Mouse (Mus musculus): ENCODE results near the gene Gstm2.
"Not testable (repeated sequence)": the region's sequence is repeated elsewhere in the genome, so short reads cannot be mapped to it uniquely, and the experiment has no call there.

The Gstm2 gene

DNA sequence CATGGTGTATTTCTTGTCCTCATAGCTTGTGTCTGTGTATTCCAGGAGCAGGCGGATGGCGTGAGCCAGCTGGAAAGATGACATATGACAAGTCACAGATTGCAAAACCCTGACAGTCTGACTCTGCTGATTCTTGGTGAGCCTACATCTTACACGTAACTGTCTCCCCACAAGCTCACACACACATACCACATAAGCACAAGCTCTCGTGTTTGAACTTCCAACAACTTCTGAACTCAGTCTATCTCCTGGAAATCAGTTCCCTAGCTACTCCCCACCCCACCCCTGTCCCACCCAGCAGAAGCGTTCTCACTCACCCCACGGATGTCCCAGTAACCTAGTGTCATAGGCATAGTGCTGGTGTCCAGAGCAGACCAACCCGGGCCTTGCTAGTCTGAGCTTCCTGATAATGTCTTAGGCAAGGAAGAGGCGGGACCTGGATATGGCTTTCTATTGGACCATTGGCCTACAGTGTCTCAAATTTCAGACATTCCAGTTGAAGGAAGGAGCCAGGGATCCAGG, at the start of gene Gstm2:
Gstm2 (minus strand) TSS at position 413 of the 522 bp plus-strand sequence.
- ChIA-PET CTCF (interaction anchor here (0.6 to 1.8 kb wide), 16 partner anchors 9 to 225 kb away, joined by 3 to 12 read pairs (median 4); partner anchors contain the start of genes Gstm6 (in 2 of the 4), Gstm1 (in 1 of the 4), Gstm3 (in 1 of the 4) and Gstm7 (in 1 of the 4)), POLR2A (interaction anchor here (0.6 to 2.9 kb wide), 53 partner anchors 9 to 298 kb away, joined by 3 to 99 read pairs (median 6); partner anchors contain the start of genes Gstm1 (in 3 of the 4), Gstm3 (in 3 of the 4), Gstm7 (in 3 of the 4) and Gstm6 (in 2 of the 4))

DNA sequence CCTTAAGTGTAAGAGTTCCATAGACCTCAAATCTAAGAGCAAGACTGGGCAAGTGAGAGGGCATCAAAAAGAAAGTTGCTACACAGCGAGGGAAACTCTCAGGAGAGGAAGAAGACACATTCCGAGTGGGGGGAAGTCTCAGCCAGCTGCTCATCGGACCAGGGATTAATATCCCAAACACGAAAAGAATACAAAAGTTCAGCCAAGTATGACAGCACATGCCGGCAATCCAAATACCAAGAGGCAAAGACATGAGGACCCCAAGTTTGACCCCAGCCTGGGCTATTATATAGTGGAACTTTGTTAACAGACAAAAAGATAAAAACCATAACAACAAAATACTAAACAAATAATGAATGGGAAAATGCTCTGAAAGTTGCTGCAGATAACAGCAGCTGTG, 46.9 kb upstream of the Gstm2 start:
- ChIA-PET POLR2A (interaction anchor here in 1 of 4 experiments (1.8 kb wide), 1 partner anchor 52 kb away, joined by 4 read pairs; no protein-coding TSS in a partner anchor), CTCF (interaction anchor here in 2 of 4 experiments (0.6 to 0.8 kb wide), 2 partner anchors 95 to 115 kb away, joined by 5 read pairs; no protein-coding TSS in a partner anchor)

- CTCF ChIA-PET: no interaction called here
- POLR2A ChIA-PET: no interaction called here
These were observed 45.9 kb upstream of the Gstm2 start for GRCm38 (mm10) chr3:108032113-108032512.

DNA sequence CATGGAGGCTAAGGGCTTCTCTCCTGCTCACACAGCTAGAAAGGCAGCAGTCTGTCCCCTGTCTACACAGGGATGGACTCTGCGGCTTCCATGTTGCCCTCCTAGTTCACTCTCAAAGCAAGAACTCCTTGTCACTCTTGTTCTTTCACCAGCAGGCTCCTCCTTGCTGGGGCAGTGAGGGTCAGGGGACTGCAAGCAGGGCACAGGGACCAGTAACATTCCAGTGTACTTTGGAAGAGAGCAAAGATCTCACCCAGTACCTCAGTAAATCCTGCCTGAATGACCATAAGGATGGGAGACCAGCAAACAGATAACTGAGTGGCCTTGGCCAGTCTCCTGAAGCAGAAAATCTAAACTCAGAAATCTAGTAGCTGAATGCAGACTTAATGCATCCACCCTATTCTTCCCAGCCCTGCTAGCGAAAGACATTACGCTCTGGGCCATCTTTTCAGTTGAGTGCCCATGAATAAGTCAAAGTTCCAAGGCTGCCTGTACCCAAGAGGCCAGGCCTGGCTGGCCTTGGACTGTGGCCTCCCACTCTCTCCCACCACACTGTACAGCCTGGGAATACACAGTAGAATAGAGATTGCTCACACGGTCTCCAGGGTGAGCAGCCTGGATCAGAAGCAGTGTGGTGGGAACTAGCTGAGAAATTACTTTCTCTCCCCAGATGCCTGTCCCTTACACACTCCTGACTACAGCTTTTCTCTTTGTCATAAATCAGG, 42.5 kb upstream of the Gstm2 start:
- POLR2A ChIA-PET: interaction anchor here in 3 of 4 experiments (0.6 to 1.4 kb wide), 5 partner anchors 11 to 179 kb away, joined by 3 to 6 read pairs (median 3); partner anchors contain the start of genes Gstm1 (in 1 of the 3) and Gstm4 (in 1 of the 3)
- CTCF ChIA-PET: interaction anchor here in 1 of 4 experiments (1.2 kb wide), 1 partner anchor 16 kb away, joined by 3 read pairs; the partner anchor contains the start of gene Gstm4

DNA sequence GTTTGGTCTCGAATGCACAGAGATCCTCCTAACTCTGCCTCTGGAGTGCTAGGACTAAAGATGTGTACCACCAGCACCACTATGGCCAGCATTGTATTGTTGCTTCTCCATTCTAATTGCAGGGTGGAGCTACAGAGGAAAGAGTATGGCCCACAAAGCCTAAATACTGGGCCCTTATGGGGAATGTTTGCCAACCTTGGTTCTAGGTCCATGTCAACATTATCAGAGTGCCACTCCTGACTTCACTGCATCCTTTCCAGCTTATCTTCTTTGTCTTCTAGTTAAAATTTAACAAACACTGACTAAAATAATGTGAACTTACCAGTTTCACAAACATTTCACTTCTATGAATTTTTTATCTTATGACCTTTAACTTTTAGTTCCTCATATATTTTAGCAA, 40.3 kb upstream of the Gstm2 start:
- POLR2A ChIA-PET: no interaction called here
- CTCF ChIA-PET: no interaction called here

- CTCF ChIA-PET: no interaction called here
- POLR2A ChIA-PET: no interaction called here
These were observed 39.8 kb upstream of the Gstm2 start for GRCm38 (mm10) chr3:108026049-108026448.

GRCm38 (mm10) chr3:108025318-108025717, 39.1 kb upstream of the Gstm2 start:
- POLR2A ChIA-PET: no interaction called here
- CTCF ChIA-PET: interaction anchor here in 1 of 4 experiments (0.7 kb wide), 1 partner anchor 254 kb away, joined by 6 read pairs; no protein-coding TSS in a partner anchor

DNA sequence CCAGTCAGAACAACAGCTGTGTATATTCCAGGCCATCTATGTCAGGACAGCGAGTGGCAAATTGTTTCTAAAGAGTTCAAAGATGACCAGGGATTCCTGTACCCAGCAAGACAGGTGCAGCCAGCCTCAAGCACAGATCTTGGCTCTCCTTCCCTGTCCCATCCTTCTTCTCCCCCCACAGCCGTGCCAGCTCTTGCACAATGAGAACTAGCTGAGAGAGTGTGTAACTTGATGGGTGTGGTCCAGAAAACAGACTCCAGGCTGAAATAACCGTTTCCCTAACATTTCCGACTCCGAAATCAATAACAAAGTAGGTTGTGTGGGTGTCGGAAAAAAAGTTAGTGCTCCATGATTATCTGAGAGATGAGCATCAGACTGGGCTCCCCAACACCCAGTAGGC, 36.4 kb upstream of the Gstm2 start:
- ChIA-PET POLR2A (interaction anchor here in 1 of 4 experiments (1.3 kb wide), 1 partner anchor 74 kb away, joined by 3 read pairs; no protein-coding TSS in a partner anchor), CTCF (interaction anchor here in 1 of 4 experiments (0.8 kb wide), 1 partner anchor 22 kb away, joined by 3 read pairs; the partner anchor contains the start of gene Gstm4)

DNA sequence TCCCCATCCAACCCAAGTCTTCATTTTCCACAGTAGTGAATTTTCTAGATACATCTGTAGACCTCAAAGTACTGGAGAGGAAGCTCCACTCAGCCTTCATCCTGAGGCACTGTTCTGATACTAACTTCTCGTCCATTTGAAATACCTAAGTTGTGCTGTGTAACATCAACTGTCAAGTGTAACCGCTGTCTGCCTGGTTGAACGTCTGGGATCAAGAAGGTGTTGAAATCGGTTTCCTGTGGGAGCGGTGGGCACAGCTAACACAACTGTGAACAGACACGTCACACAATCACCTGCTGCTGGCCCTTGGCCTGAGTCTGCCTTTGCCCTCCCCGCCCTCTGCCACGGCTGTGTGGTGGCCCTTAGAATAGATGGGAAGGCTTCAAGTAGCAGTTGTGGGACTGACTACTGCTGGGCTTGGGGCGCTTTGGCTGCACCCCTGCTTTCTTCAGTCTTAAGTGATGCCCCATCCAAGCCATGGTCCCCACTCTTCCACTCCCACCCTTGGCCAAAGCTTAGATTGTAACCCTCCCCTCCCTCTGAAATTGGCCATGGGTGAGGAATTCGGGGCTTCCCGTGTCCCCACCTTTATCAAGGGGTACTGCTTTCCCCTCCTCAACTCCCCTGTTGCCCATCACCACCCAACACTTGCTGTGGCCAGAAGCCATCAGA, 34.2 kb upstream of the Gstm2 start:
- POLR2A ChIA-PET: interaction anchor here in 1 of 4 experiments (1.0 kb wide), 1 partner anchor 89 kb away, joined by 3 read pairs; the partner anchor contains the start of gene Gstm7

DNA sequence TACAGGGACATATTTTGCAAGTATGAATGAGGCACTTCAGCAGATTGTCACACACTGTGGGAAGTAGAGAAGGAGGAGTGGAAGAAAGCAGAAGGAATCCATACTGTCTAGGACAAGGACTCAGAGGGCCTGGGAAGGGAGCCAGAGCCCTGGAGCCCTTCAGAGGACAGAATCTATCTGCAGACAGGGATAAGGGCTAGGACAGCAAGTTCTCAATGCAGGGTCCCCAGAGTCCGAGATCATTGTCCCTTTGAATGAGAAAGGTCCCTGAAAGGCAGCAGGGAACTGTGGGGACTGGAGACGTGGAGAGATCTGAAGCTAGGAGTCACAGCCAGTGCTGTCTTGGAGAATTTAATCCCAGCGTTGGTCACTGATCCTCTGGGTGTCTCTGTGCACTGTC, 33.0 kb upstream of the Gstm2 start:
- ChIA-PET POLR2A (interaction anchor here in 2 of 4 experiments (0.6 to 2.0 kb wide), 2 partner anchors 54 to 71 kb away, joined by 3 to 7 read pairs; no protein-coding TSS in a partner anchor), CTCF (interaction anchor here in 2 of 4 experiments (0.8 to 2.5 kb wide), 4 partner anchors 12 to 152 kb away, joined by 3 to 21 read pairs (median 4); partner anchors contain the start of gene Gstm6 (in 1 of the 2))

More for the DNA sequence above, 34.2 kb upstream of the Gstm2 start:
- CTCF ChIA-PET: not testable (repeated sequence)

DNA sequence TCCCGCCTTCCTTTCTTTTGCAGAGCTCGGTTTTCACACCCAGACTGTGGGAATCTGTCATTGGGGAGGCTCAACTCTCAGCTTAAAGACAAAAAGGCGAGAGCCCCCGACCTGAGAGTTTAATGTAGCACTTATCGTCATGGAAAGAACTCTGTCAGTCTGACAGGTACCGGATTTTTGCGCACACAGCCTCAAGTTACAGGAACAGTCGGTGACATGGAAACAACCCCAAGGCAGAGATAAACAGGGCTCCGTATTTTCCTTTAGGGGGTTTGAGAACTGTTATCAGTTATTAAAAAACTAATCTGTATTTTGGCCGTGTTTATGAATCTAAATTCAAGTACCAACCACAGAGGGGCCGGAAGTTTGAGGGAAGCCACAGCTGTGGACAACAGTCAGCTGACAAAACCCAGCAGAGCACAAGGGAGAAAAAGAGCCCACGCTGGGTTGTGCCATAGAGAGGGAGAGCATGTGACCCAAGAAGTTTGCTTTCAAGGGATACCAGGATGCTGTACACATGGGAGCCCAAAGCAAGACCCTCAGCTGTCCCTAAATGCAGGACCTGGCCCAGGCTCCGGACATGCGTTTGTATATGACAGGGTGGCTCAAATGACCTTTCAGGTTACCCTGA, 32.1 kb upstream of the Gstm2 start:
- ChIA-PET POLR2A (interaction anchor here in 3 of 4 experiments (0.6 to 7.8 kb wide), 46 partner anchors 11 to 441 kb away, joined by 3 to 71 read pairs (median 7); partner anchors contain the start of genes Gstm2 (in 3 of the 3), Gstm6 (in 3 of the 3), Gstm7 (in 3 of the 3) and Gnai3 (in 2 of the 3)), CTCF (interaction anchor here (0.6 to 2.5 kb wide), 22 partner anchors 17 to 154 kb away, joined by 3 to 21 read pairs (median 4); partner anchors contain the start of genes Gstm7 (in 3 of the 4), Gstm4 (in 2 of the 4), Gstm6 (in 2 of the 4) and Gnai3 (in 1 of the 4))

DNA sequence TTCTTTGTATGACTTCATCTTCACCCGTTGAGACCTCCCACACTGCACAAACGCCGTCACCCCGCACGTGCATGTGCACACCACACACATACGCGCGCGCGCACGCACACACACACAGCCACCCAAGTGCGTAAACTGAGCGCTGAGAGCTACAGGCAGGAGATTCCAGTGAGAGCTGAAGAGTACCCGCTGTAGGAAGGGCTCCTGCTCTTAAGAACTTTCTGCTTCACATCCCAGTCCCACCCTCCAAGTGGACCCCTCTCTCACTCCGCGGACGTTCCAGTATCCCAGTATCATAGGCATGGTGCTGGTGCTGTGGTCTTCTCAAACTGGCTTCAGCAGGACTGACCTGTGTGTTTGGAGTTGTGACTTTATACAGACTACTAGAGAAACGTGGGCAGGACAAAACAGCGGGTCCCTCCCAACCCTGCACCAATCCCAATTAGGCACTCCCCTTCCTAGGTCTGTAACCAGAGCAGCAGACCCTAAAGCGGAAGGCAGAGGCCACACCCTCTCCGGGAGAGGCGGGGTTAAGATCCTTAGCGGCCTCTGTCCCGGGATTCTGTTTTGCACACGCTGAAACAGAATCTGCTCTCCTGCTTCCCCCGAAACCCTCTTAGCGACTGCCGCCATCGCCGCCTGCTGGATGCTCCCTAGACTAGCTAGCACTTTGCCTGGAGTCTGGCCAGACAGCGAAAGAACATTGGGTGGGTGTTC, 31.4 kb upstream of the Gstm2 start, which contains the start of gene Gstm1:
Gstm1 (minus strand) TSS at position 501 of the 717 bp plus-strand sequence.
- POLR2A ChIA-PET: interaction anchor here (0.5 to 7.8 kb wide), 59 partner anchors 12 to 441 kb away, joined by 3 to 71 read pairs (median 5); partner anchors contain the start of genes Gstm2 (in 3 of the 4), Gstm4 (in 3 of the 4), Gstm6 (in 3 of the 4) and Gstm7 (in 3 of the 4)
- CTCF ChIA-PET: interaction anchor here (0.6 to 2.5 kb wide), 28 partner anchors 16 to 153 kb away, joined by 3 to 21 read pairs (median 4); partner anchors contain the start of genes Gstm7 (in 3 of the 4), Gstm4 (in 2 of the 4), Gstm6 (in 2 of the 4) and Gnai3 (in 1 of the 4)

DNA sequence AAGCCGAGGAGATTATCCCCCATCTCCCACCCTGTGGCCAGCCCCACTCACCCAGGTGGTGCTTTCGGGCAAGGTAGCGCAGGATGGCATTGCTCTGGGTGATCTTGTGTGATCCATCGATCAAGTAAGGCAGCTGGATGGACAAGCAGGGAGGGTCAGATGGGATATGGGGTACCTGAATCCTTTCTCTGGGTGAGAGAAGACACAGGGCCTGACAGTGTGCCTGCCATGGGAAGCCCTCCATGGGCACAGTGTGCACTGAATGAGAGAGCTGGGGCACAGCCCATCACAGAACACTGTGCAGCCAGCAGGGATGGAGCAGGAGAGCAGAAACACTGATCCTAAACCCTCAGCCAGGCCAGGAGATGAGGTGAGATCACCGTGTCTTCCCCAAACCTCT, 30.2 kb upstream of the Gstm2 start:
- ChIA-PET CTCF (interaction anchor here in 2 of 4 experiments (0.9 to 1.8 kb wide), 2 partner anchors 15 to 28 kb away, joined by 10 to 14 read pairs; partner anchors contain the start of gene Gstm4 (in 1 of the 2)), POLR2A (interaction anchor here in 3 of 4 experiments (1.0 to 7.8 kb wide), 23 partner anchors 11 to 184 kb away, joined by 3 to 71 read pairs (median 8); partner anchors contain the start of genes Gstm4 (in 2 of the 3), Gstm6 (in 2 of the 3), Gstm7 (in 2 of the 3) and Gstm2 (in 1 of the 3))

DNA sequence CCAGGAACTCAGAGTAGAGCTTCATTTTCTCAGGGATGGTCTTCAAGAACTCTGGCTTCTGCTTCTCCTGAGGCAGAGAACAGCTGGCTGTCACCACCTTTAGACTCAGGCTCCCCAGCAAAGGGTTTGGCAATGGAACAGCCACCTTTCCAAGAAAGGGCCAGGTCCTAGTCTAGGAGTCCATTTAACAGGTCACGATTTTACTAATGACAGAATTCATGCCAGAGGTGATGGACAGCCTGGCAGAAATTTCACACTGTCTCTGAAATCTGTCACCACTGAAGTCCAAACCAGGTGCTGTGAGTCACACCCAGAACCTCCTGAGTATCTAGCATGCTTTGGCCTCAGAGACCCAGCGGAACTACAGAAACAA, 28.7 kb upstream of the Gstm2 start:
- POLR2A ChIA-PET: interaction anchor here in 3 of 4 experiments (0.5 to 7.8 kb wide), 6 partner anchors 10 to 309 kb away, joined by 3 to 71 read pairs (median 4); partner anchors contain the start of gene Gstm2 (in 1 of the 3)
- CTCF ChIA-PET: no interaction called here

DNA sequence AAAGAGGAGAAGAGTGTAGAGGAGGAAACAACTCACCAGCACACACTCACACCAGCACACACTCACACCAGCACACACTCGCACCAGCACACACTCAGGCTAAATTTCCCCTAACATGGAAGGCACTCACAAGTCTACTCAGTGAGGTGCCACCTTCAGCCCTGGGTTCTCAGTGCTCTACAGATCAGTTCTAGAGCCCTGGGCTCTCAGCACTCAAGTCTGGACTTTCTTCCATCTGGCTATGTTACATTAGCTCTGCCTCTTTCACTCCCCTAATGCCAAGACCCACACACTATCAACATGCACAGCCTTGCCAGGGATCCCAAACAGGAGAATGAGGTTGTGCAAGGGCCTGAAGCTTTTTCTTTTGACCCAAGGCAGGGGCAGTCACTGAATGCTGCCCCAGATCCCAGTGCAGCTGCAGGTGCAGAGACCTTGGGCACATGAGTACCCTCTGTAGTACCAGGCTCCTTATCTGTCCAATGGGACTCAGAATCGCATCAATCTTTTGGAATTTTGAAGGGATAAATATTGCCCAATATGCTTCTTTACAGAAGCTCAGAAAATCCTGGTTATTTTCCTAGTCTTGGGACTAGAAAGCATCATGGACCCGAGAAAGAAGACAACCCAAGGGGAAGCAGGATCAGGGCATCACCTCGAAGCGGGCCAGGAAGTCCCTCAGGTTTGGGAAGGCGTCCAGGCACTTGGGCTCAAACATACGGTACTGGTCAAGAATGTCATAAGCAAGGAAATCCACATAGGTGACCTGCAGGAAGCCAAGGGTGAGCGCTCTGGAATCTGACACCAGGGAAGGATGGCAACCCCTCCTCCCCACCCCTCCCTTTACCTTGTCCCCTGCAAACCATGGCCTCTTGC, 28.1 kb upstream of the Gstm2 start:
- POLR2A ChIA-PET: interaction anchor here in 3 of 4 experiments (1.0 to 7.8 kb wide), 15 partner anchors 11 to 131 kb away, joined by 3 to 71 read pairs (median 9); partner anchors contain the start of genes Gstm2 (in 2 of the 3), Gnai3 (in 1 of the 3), Gstm3 (in 1 of the 3) and Gstm4 (in 1 of the 3)
- CTCF ChIA-PET: interaction anchor here in 1 of 4 experiments (1.7 kb wide), 1 partner anchor 71 kb away, joined by 4 read pairs; the partner anchor contains the start of gene Gstm6
